Mouse (Mus musculus) NIH3T3 (cell line): Measurements from ENCODE around the gene Optc.

ENCODE experiments used
- DNase-seq: peaks from one replicate; pipeline ENCODE4 v3.0.0-alpha.2; 2012; ENCODE audit warnings: low read depth

Optc gene

DNA sequence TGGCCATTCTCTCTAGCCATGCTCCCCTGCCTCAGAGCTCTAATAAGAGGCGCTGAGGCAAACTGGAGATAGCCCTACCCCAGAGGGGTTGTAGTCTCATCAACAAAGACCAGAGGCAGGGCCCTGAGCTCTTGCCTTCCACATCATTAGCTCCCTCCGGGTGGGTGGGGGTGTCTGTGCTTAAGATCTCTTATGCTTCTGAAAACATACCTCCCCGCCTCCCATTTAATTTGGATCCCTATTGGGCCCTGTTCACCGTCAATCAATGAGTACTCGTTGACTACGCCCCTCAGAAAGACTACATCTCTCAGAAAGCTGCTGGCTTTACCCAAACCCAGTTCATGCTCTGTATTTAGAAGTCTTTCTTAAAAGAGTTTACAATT is 10.3 kb upstream of the Optc start:
- DNase-seq, result no peak

DNA sequence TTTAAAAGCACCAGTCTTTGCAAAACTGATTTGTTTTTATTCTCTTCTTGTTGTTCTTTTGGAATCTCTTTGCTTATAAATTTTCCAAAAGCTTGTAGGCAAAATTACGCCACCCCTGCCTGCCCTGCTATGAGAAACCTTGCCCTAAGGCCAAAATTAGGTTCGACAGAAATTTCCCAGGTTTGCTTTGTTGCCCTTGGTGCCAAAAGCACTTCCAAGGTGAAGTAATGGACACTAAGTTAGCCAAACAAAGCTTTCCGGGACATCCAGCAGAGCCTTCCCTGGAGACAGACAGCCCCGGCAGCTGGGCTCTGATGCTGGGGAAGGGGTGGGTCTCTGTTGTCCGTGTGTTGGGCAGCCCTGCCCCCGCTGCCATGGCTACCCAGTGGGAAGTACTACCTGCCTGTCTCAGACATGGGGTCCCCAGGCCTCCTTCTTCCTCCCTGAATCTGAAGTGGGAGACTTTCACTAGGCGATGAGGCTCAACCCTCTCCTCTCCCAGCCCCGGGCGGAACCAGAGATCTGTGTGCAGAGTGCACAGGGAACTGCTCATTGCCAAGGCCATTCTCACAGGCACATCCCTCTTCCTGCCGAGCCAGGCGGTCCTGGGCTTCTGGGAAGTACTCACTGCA is 9.8 kb upstream of the Optc start:
- DNase-seq, result no peak

DNA sequence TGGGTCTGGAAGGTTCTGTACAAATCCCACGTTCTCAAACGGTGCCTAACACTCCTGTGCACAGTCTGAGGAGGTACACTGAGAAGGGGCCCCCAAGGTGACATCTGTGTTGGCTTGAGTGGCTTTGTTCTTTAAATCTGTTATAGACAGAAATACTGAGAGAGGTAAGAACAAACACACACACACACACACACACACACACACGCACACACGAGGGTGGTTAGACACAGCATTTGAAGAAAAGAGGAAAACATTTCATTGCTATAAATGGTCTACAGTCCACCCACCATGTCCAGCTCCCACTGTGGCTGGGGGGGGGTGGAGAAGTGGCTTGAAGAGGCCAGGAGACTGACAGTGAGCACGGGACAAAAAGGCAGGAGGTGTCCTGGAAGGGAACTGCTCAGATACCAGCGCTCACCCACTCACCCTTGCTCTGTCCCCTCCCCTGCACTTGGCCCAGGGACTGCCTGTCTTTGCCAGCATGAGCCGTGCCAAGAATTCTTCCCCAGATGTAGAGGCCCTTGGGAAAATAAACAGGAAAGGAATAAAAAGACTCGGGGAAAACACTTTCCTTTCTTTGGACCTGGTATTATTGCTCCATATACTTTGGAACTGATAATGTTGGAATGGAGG is 8.0 kb upstream of the Optc start:
- DNase-seq, result peak; percentile 89

DNA sequence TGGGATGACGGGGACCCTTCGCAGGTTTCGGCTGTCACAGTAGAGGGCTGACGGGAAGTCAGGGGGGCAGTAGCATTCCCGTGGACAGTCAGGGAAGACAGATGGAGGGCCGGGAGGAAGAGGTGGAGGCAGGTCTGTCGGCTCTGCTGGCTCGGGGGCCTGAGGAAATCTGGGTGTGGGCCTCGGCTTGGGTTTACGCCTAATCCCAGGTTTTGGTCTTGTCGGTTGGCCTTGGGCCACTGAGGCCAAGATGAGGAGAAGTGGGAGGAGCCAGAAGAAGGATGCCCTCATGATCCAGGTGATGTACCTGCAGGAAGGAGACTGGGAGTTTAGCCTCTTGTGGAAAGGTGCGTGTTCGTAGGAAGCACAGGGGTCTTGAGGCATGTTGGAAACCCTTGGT is 7.3 kb upstream of the Optc start:
- no peak for DNase-seq

DNA sequence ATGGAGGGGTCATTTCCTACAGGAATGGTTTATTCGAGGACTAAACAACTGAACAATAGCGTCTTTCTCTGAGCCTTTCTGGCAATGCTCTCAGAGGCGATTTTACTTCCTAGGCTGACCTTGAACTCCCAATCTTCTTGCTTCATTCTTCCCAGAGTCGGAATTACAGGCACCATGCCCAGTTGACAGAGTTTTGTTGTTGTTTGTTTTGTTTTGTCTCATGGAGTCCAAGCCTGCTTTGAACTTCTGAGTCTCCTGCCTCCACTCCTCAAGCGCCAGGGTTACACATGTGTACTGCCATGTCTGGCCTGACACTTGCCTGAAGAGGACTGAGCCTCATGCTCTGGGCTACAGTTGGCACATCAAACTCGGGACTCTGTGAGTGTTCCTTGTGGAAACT is 5.2 kb upstream of the Optc start:
- DNase-seq, result no peak

DNA sequence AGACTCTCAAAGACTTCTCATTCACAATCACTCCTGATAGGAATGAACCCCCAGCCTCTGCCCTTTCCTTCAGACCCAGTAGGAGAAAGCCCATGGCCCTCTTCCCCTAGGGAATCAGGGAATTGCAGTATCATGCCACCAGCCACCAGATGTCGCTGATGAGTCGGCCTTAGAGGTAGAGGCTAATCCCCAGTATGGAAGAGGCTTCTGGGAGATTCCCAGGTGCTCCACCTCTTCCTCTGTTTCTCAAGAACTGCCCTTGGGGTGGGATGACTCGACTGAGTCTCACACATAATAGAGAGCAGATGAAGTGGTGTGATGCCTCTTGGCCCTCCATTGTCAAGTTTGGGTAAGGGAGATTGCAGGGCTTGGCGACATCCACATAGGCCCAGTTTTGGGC is 3.7 kb upstream of the Optc start:
- peak; percentile 91 for DNase-seq

DNA sequence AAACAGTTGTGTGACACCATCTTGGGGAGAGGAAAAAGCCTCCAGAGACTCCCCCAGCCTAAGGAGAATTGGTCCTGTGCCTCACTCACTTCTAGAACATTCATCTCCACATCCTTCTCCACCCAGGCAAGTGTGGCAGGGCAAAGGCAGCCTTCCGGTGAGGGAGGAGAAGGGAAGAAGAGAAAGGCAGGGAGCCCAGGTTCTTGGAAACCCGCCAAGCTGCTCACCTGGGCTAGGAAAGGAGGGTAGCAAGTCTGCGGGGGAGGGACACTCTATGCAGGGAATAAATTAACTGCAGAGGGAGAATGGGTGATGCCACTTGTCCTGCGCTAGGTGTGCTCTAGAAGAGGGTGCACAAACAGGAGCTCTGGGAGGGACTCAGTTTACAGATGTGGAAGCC is 3.2 kb upstream of the Optc start:
- no peak for DNase-seq

DNA sequence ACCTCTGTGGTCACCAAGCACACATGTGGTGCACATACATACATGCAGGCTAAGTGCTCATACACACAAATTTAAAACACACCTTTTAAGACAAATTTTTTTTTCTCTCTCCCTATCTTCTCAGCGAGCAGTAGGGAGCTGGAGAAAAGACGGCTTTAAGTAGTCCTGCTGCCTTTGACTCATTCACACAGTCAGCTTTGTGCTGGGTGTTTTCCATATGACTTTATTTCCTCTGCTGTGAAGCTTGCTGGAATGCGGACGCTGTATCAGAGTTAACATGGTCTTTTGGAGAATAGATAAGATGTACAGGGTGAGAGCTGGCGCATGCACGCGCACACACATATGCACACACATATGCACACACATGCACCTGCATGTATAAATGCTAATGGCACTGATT is 2.3 kb upstream of the Optc start:
- DNase-seq, result no peak

DNA sequence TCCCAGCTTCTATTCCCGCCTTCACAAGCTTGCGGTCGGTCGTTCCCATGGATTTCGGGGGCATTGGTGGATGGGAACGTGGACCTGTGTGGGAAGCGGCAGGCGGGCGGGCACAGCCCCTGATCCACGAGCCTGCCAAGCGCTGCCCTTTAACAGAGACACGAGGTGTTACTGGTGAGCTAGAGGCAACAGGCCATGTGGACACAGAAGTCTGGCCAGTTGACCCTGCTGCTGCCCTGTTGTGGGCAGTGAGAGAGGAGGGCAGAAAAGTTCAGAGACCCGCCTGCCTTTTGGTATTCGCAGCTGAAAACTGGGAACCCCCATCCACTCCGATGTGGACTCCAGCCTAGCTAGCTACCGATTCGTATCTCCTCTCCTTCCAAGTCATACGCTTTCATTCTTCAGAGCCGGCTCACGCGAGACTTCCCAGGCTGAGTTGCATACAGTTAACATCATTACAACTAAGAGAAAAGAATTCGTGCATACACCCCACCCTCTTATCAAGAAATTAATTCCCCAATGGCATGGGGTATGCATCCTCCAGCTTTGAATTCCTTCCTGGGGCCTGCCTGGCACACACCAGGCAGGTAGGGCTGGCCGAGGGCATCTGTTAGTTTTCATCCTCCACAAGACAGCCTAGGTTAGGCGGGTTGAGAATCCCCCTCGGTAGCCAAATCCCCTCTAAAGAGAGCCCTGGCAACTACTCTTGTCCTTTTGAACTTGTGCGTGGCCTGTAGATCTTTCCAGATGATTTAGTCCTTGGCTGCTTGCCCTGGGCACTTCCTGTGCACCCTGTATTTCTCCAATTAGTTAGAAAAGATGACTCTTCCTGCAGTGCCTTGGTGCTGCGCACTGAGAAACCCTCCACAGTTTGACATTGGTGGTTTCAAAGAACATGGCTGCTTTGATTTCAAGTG is 1.1 kb upstream of the Optc start:
- DNase-seq, result peak; percentile 37

DNA sequence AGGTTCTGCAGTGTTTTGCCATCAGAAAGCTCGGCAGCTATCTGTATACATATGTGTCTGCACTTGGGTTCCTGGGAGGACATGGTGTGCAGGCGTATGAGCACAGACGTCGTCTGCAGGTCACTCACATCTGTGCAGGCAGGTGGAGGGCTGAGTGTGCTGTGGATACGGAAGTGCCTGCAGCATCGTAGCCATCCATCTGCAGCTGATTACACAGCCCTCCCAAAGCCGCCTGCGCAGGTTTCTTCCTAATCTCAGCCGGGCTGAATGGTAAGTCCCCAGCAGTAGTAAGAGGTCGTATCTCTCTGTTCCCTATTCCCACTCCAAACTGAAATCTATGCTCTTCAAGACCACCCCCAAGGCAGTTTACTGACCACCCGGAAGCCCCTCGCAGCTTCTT is 1.4 kb downstream of the Optc start:
- no peak for DNase-seq

DNA sequence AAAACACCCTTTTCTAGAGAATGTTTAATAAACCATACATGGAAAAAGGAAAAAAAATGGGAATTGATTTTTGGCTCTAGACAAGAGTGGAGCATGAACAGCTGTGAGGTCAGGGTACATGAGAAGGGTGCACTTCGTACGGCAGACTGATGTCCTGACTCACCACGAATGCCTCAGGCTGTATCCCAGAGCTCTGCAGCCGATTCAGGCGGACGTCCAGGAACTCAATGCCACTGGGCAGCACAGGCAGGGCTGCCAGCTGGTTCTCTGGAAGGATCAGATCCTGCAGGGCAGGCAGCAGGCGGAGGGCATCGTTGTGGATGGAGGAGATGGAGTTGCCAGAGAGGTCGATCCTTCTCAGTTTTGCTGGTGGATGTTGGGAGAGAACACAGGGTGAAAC is 7.0 kb downstream of the Optc start:
- DNase-seq, result peak; percentile 91

DNA sequence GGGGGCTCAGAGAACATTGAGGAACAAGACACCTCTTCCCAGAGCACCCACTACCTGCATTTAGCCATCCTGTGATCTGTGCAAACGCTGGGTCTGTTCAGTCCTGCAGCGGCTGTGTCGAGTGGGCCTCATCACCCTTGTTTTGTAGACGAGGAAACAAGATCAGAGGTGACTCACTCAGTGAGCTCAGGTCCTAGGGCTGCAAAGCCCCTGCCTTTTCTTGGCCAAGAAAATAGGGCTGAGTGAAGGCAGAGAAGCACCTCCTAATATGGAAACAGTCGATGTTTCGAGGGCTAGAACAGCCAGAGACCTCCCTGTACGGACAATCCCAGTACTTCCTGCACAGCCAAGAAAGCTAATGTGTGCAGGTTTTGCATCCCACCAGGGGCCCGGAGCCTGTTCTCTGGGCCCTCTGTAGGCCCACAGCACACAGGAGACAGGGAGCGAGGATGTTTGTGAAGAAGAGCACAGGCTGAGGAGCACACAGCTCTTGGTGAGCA is 8.7 kb downstream of the Optc start:
- peak; percentile 54 for DNase-seq

DNA sequence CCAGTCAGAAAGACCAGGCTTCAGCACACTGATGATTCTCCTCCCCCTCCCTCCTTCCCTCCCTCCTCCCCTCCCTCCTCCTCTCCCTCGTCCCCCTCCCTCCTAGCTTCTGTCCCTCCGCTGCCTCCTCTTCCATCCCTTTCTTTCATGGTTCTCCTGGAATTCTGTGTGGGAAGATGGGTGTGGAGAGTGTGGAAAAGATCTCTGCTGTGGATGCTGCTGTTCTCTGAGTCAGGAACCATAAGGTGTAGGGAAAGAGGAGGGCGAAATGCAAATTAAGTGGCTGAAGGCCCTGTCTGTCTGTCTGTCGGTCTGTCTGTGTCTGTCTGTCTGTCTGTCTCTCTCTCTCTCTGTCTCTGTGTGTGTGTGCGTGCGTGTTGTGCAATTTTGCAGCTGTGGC is 10.5 kb downstream of the Optc start:
- no peak for DNase-seq

DNA sequence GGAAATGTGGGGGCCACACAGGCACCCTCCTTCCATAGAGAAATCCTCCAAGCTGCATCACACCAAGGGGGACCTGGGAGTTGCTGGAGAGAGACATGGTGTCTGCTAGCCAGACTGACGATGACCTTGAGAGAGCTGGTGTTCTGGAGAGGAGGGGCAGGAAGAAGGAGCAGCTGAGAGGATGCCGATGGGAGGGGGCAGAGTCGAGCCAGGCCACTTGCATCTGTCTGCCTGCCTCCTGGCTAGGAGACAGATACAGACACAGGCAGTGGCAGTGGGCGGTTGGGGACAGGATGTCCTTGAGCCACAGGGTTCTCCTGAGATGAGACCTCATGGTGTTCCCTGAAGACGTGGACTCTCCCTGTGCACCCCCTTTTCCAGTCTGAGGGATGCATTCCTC is 16.3 kb downstream of the Optc start:
- no peak for DNase-seq

DNA sequence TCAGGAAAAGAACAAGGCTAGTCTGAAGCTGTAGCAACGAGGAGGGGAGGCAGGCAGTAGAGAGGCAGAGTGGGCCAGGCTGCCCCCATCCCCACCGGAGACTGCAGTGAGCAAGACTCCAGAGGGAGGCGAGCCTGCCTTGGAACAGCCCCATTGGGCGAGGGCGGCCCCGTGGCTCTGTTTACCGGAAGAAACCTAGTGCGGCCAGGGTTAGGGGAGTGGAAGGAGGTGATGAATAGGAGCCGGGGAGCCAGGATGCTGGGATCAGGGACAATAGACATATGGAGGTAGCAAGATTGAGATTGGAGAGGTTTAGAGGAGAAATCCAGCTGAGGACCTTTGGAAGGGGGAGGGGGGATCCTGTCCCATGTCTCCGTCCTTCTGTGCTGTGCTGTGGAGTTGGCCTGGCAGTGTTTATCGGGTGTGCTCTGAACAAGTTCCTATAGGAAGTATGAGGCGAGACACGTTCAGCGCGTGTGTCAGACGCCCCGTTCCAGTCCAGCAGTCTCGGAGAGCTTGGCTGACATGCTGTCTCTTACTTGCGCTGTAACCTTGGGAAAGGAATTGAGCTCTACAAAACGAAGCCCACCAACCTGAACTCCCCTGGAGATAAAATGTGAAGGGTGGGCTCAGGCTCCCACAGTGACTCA is 17.7 kb downstream of the Optc start:
- DNase-seq, result no peak

DNA sequence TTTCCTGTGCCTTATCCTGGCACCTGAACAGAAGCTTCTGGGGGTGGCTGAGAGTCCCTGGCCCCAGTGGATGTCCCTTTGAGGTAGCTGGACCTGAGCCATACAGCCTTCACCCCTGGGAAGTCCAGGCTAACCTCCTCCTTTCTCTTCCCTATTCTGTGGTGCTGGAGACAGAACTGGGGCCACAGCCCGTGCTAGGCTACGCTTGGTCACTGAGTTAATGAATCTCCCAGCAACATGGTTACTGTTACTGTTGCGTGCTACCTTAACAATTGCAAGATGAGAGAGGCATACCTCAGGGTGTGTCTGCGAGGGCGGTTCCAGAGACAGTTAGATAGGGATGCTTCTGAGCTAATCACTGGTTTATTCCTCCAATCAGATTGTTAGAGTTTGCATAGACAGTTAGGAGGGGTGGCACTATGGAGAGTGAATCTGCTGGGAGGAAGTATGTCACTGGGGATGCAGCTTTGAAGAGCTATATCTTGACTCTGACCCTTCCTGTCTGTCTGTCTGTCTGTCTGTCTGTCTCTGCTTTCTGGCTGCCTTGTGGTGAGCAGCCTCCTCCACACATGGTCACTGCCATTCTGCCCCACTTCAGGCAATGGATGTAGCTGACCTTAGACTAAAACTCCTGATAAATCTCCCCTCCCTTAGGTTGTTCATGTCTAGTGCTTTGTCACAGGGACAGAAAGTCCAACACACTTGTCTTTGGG is 20.1 kb downstream of the Optc start:
- no peak for DNase-seq

DNA sequence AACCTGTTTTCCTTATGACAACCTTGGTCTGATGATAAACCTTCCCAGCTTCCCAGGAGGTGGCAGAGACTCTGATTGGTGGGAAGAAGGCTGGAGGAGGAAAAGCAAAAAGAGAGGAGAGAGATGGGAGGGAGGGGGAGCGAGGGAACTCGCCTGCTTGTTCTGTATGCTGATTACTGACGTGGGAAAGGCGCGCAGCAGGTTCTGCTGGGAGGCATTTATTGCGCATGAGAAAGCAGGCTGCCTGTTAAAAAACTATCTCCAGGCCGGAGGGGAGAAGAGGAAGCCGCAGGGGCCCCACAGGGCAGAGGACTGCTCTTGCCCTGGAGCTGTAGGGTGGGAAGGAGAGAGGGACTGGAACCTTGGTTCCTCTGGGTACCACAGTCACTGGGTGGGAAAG is 20.8 kb downstream of the Optc start:
- no peak for DNase-seq

DNA sequence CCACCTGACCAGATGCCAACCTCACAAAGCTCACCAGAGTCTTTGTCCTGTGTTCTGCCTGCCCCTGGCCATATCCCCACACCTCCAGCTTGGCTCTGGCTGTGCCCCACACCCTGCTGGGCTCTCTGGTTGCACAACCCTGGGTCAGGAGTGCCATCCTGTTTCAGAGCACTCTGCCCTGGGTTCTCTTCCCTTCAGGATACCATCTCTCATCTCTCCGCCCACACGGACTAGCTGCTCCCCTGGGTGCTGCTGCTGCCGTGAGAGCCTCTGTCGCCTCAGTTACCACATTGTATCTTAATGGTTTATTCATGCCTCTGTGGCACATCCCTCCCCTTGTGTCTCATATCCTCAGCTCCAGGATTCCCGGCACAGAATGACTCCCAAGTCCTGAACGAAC is 21.4 kb downstream of the Optc start:
- DNase-seq, result no peak

DNA sequence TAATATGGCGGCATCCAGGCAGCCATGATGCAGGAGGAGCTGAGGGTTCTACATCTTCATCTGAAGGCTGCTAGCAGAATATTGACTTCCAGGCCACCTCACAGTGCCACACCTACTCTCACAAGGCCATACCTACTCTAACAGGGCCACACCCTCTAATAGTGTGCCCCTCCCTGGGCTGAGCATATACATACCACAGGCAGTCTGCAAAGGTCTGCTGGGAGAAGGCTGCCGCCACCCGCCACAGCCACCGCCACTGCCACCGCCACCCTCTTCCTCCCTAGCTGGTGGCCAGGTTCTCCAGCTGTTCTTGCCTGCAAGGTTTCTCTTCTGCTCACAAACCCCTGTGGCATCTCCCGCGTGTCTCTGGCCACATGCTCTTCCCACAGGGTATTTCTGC is 22.0 kb downstream of the Optc start:
- DNase-seq, result no peak

DNA sequence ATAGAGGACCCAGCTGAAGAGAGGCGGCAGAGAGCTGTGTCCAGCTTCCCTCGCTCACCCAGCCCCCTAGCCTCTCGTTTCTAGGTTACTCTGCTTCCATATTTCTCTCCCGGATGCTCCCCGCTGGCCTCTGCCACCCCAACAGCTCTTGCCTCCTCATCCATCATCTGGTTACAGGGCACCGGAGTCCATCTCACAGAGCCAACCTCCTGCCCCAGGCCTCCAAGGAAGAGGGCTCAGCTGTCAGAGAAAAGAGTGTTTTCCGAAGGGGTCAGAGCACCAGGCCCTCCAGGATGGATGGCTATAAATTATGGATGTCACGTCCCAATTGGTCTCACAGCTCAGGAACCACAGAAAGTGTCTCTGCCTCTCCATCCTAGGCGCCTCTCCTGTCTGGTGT is 23.1 kb downstream of the Optc start:
- no peak for DNase-seq

DNA sequence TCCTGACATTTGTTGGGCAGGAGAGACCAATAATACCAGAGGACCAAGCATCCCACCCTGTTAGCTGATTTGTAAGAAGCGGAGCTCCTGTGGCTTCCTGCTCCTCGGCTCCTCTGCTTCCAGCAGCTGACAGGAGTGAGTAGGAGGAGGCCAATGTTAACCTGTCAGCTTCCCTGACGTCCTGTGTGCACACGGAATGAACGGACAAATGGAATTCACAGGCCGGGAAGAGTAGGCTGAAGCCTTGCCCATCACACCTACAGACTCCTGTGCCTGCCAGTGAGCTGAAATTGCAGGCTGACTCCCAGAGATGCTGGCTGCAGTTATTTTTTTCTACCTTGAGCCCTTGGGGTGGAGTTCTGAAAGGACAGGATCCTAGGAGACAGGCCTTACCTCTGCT is 23.7 kb downstream of the Optc start:
- no peak for DNase-seq
